Mouse (Mus musculus) ovary, adult 18-20 months (tissue): ENCODE measurements around the gene Cul4a.
"Not testable (repeated sequence)": the region's sequence is repeated elsewhere in the genome, so short reads cannot be mapped to it uniquely, and the experiment has no call there.

Source experiments
- DNase-seq: peaks from one replicate; pipeline ENCODE4 v3.0.0; 2022; ENCODE audit warnings: low spot score, mixed read lengths

Cul4a gene

DNA sequence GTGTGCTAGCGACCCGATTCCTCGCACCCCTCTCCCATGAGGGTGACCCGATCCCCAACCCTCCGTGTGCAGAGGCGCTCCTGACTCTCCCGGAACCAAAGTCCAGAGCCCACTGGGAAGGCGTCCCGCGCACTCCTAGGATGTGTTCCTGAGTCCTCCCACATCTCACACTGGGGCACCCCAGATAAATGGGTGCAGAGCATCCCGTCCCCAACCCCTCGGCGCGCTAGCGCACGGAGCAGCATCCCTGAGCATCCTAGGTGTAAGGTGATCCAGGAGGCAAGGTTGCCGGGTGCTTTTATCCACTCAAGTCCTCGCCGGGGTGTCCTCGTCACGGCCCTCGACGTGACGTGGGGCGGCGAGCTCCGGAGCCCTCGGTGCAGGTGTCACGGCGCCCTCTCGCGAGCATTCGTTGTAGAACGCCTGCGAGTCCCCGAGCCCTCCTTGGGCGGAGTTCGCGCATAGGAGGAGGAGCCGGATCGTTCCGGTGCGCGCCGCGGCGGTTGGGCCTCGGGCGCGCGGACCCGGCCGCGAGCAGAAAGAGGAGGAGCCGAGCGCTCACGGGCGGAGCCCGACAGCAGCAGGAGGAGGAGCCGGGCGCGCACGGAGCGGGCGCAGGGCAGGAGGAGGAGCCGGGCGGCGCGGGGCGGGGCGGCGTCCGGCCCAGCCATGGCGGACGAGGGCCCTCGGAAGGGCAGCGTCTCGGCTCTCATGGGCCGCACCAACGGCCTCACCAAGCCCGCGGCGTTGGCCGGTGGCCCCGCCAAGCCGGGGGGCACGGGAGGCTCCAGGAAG is at the start of gene Cul4a, which contains the start of gene Pcid2:
TSS of gene Cul4a (plus strand) at position 535 of the 795 bp plus-strand sequence.
TSS of gene Pcid2 (minus strand) at position 373 of the 795 bp plus-strand sequence.
- peak; percentile 93 for DNase-seq

DNA sequence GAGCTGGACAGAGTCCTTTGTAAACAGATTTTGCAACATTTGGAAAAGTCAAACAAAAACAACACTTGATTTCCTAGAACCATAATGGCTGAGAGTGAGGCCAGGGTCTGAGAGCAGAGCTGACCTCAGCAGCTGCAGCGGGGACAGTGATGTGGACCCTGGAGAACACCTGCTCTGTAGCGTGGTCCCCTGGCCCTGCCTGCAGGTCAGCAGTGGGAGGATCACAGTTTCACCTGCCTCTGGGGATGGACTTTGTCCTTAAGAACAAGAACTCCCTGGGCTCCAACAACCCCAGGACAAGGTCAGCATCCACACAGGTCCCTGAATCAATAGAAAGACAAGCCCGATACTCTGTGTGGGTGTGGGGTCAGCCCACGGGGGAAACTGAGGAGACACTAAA is 48.1 kb upstream of the Cul4a start:
- no peak for DNase-seq

DNA sequence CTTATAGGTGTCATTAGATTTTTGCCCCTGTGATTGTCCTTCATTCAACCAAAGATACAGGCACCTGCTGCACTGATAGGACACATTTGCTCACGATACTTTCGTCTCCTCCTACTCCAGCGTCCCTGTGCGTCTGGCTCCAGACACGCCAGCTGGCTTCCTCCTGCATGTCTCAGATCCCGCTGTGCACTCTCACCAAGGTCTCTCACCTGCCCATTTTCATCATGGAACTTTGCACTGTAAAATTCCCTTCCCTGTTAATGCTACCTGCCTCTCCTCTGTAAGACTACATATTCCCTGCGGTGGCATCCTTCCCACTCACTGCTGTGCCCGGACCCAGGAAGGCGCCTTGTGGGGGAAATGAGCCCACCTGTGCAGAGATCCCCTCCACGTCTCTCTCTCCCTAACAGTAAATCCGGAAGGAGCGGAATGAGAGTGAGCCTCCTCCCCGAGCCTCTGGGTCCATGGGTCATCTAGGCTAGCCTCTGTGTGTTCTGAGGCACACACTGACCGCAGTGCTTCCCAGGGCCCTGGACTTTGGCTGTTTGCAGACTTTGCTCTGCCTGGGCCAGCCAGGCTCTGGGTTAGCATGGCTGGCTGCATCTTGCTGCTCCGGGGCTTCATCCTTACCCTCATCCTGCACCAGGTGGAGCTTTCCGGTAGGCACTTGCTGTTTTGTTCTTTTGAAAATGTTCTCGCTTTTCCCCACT is 44.8 kb upstream of the Cul4a start, which contains the start of gene Proz:
TSS of gene Proz (plus strand) at position 474 of the 710 bp plus-strand sequence.
- DNase-seq = no peak

DNA sequence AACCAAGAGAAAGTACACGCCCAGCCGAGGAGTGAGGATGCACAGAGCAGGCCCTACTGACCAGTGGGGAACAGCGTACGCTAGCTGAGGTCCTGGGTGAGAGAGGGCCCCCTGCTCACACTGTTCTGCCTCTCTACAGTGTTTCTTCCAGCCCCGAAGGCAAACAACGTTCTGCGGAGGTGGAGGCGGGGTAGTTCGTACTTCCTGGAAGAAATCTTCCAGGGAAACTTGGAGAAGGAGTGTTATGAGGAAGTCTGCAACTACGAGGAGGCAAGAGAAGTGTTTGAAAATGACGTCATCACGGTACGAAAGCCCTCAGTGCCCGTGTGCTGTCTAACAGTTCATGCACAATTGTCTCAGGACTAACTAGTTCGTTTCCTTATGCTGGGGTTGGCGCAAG is 42.3 kb upstream of the Cul4a start:
- DNase-seq = no peak

DNA sequence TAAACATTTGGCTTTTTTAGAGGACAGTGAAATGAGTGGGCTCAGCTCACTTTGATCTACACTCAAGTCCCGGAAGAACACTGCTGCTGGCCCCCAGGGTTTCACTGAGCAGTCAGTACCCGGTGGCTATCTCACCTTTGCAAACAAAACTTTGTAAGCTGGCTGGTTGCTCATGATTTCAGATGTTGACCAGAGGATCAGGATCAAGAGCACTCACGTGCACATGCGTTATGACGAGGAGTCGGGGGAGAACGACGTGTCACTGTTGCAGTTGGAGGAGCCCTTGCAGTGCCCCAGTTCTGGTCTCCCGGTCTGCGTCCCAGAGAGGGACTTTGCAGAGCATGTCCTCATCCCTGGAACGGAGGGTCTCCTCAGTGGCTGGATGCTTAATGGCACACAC is 32.2 kb upstream of the Cul4a start:
- DNase-seq = no peak

DNA sequence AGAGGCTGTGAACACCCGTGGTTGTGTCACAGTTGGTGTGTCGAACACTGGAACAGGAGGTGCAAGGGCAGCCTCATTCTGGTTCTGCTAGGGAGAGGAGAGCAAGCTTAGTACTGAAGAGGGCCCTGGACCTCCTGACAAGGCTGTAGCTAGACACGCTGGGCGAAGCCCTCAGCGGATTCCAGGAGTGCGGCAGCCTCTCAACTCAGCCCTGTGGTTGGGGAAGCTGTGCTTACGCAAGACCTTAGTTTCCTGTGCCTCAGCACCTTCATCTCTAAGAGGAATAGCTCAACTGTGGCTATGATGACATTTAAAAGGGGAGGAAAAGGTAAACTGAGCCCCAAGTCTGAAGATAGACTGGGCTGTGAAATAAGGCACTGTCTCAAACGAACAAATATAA is 30.4 kb upstream of the Cul4a start:
- no peak for DNase-seq

DNA sequence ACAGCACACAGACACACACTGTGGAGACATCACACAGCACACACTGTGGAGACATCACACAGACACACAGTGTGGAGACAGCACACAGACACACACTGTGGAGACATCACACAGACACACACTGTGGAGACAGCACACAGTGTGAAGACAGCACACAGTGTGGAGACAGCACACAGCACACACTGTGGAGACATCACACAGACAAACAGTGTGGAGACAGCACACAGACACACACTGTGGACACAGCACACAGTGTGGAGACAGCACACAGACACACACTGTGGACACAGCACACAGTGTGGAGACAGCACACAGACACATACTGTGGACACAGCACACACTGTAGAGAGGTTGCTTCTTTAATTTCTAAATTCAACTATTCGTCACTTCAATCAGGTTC is 29.8 kb upstream of the Cul4a start:
- DNase-seq = not testable (repeated sequence)

DNA sequence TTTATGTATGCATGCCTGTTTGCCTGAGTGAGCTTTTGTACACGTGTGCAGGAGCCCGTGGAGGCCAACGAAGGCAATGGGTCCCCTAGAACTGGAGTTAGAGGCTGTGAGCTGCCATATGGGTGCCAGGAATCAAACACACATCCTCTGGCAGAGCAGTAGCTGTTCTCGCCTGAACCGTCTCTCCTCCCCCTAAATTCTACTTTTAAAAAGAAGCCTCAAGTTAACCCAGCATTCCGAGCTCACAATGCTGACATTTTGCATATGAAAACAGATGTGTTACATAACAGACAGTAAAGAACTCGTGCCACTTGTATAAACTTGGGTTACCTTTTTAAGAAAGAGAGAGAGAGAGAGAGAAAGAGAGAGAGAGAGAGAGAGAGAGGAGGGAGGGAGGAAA is 27.9 kb upstream of the Cul4a start:
- no peak for DNase-seq

DNA sequence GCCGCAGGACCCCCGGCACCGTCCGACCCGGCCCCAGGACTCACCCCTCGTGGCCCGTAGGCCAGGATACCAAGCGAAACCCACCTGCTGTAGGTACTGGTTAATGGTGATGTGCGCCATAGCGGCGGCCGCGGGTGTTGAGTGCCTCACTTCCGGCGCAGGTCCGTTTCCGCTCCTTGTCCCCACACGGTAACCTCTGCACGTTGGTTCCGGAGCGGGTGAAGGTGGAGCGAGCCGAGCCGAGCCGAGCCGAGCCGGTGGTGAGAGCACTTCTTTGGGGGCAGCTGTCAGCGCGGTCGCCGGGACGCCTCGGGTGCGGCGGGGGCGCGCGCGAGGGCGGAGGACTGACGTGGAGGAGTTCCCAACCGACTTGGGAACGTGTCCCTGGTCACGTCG is 732 bp upstream of the Cul4a start:
- DNase-seq = peak; percentile 77

DNA sequence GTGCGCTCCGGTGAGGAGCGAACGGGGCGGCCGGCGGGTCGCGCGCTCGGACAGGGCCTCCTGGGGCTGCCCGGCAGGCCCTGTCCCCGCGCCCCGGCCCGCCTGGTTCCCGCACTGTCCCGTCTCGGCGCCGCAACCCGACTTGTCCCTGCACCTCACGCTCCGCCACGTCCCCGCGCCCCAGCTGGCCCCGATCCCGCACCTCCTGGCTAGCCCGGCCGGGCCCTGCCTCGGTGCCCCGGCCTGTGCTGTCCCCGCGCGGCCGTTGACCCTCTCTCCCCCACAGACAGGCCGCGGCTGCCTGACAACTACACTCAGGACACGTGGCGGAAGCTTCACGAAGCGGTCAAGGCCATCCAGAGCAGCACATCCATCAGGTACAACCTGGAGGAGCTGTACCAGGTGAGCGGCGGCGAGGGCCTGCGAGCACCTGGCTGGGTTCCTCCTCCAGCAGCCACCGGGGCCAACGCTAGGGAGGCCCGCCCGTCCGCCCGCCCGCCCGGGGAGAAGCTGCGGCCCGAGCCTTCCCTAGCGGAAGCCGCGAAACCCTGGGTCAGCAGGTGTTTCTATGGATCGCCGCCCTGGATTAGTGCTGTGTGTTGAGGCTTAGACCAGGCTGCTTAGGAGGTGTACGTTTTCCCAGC is 609 bp downstream of the Cul4a start:
- no peak for DNase-seq

DNA sequence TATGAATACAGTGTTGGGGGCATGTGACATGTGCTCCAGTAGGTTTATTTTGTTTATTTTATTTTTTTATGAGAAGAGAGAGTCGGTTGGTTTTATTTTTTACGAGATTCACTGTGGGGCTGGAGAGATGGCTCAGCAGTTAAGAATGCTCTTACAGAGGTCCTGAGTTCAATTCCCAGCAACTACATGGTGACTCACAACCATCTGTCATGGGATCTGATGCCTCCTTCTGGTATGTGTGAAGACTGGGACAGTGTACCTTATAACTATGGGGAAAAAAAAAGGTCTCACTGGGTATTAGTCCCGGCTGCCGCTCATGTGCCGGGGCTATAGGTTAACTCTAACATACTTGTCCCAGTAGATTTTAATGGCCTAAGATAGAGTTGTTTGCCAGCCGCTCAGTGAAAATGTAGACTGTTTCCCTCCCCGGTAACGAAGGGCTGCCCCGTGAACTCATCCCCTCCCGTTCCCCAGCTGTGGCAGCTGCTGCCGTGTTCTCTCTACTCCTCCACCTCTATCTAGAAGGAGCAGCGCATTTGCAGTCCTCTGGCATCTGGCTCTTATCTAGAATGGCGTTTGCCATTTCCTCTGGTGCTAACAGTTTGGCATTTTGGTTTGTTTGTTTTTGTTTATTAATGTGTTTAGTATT is 2.7 kb downstream of the Cul4a start:
- DNase-seq = no peak

DNA sequence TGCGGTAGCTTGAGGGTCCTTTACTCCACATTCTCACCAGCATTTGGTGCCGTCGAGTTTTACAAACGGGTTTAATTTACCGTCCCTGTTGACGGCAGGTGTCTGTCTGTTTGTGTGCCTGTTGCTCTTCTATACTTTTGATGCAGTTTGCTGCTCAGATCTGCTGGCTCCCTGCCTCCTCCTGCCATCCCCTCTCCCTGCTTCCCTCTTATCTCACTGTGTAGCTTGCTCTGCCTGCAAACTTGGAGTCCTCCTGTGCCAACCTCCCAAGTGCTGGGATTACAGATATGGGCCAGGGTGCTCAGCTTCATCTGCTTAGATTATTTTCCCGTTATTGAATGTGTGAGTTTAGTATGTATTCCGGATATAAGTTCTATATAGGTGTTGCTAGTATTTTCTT is 3.5 kb downstream of the Cul4a start:
- DNase-seq = peak; percentile 21

DNA sequence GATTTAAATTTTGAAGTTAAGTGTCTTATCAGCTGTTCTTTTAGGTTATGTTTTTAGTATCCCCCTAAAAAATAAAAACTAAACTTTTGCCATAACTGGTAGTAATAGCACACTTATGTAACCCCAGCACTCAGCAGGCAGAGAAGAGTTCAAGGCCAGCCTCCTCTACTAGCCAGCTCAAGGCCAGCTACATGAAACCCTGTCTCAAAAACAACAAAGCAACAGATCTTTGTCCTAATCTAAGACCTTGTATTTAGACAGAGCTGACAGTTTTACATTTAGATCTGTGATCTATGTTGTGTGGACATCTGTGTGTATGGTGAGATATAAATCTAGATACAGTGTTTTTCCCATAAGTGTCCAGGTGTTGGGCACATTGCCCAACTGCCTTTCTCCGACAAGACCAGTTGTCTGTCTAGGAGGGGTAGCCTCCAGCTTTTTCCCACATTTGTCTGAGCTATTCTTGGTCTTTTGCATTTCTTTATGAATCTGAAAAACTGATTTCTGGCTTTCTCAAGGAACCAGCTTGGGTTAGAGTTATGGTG is 4.1 kb downstream of the Cul4a start:
- peak; percentile 45 for DNase-seq

DNA sequence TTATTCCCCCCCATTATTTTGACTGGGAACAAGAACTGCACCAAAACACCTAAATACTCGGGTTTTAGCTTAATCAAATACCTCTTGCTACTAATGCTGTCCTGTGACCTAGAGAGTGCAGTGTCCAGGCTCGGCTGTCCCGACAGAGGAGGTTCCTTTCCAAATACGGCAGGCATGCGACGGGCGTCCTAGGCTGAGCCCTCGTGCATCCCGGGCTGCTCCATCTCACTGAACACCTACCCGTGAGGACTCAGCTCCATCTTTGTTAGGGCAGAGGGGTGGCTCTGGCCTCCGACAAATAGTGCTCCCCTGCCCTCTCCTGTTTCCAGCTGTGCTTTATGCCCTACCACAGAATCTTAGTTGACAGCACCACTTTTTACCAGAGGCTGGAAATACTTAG is 6.5 kb downstream of the Cul4a start:
- no peak for DNase-seq

DNA sequence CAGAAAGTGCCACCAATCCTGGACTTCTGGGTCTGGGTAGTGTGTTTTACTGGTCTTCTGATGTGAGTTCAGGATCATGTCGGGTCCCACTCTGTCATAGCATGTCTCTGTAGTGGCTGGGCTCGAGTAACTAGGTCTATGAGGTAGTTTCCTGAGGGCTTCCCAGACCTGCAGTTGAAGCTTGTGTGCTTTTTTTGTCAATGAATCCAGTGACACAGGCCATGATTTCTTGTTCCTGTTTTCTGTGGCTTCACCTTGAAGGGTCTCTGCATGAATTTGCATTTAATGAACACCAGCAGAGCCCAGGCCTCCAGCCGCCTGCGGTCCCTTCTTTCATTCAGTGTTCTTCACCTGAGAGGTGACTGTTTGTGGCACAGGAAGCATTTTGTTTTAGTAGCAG is 7.8 kb downstream of the Cul4a start:
- no peak for DNase-seq

DNA sequence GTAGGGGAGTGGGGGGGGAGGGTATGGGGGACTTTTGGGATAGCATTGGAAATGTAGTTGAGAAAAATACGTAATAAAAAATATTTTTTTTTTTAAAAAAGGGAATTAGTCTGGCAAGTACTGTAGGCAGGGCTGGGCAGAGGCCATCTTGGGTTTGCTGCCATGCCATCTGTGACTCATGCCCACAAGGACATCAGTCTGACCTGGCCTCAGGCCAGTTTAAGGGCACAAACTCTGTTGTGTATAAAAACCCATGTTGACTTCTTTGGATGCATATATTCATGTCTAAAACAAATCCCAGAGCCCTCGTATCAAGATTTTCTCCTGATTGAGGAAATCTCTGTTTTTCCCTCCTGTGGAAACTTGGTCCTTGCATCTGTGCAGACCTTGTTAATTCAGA is 11.7 kb downstream of the Cul4a start:
- DNase-seq = peak; percentile 40

DNA sequence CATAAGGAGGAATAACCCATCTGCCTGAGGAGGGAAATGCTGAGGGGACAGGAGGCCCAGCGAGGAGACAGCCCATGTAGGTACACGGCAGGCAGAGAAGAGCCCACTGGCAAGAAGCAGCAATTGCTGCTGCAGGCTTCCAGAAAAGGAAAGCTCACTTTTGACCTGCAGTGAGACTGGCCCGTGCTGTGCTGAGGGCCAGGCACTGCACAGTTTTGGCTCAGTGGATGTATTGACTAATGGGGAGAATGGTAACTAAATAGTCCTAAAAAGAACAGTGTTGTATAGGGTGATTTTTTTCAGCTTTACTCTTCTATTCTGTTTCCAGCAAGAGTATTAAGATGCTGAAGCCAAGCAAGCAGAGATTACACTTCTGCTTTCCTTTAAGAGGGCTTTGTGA is 13.1 kb downstream of the Cul4a start:
- no peak for DNase-seq

DNA sequence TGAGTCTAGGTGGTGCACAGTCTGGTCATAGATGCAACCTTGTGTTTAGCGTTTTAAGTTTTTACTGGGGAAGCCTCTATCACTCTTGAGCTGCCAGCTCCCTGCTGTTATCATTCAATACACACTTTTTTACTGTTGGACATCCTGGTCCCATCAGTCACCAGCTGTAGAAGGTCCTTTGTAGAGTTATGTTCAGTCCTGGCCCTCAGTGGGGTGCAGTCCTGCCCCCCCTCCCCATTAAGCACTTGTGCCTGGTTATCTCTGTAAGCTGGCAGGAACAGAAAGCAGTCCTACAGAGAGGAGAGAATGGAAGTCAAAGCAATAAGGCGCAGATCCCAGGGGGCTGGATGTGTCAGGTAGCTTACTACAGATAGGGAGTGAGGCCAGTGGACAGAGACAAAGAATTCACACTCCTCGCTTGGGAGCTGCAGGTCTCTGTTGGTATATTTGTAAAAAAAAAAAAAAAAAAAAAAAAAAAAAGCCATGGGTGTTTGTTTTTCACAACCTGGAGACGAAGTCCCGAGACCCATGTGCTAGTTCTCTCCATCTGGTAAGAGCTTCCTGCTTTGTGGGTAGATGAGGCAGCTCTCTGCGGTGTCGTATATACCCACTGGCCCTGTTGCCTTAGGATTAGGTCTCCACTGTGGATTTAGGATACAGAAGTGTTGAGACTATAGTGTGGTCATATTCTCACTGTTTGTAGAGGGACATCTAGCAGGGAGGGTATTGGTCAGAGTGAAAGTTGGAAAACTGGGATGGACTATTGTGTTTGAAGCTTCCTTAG is 15.7 kb downstream of the Cul4a start:
- DNase-seq = no peak

DNA sequence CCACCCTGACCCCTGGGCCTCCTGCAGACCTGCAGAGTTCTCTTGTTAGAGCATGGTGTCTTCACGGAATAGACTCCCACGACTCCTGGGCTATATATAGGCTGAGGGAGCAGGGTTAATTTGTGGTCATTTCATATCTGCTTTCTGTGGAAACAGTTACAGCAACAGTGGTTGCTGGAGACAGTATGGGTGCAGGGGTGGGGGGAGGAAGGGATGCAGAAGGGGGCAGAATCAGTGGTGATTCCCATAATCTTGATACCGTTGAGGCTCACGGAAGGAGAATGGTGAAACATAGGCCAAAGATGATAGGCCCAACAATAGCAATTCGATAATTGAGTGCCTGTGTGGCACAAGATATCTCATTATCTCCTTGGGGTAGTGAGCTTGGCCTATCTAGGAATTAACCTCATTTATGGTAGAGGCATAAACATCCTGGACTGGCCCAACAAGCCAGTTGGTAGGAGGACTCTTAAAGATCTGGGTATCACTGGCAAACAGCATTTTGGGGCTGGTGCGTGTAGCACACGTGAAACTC is 17.5 kb downstream of the Cul4a start:
- DNase-seq = no peak

DNA sequence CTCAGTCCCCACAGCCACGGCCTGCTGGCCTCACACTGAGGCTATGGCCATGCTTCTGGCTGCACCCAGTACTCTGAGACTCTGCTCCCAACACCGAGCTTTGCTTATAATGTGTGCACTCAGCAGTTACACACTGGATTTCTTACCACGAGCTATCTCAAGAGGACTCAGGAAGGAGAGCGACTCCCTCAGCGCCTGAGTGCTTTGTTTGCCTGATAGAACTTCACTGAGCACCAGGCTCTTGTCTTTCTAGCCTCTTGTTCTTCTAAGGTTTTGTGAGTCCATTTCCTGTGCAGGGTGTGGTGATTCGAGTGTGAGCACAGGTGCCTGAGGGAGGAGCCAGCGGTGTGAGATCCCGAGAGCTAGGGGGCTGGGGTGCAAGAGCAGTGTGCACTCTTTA is 19.5 kb downstream of the Cul4a start:
- no peak for DNase-seq

DNA sequence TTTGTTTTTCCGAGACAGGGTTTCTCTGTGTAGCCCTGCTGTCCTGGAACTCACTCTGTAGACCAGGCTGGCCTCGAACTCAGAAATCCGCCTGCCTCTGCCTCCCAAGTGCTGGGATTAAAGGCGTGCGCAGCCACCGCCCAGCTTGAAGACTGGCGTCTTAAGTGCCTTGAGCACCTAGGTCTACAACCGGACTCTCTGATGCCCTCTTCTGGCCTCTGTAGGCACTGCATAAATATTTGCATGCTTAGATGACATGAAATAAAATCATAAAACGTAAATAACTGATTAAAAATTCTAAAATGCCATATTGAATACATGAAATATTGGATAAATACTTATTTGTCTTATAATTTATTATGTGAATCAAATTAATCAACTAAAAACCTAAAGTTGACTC is 26.8 kb downstream of the Cul4a start:
- not testable (repeated sequence) for DNase-seq
